Comparison of ENCODE assay signal across 8 mouse cellular contexts in the genomic region with DNA sequence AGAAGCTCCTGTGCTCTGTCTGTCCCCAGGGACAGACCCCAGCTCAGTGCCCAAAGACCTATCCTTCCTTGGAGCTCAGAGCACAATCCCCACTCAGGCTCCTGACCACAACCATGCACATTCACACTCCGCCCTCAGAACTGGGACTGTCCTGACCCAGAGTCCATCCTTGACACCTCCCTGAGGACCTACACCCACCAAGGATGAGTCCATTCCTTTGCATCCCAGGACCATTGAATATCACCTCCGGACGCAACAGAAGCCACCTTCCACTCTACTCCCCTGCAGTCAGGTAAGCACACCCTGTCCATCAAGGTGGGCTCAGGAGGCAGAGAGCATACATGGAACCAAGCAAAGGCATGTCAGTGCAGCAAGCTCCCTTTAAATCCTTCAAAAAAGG. TPM values are rescaled to one million over a fixed set of nuclear protein-coding genes. Genes with fewer than 3 reads are reported as not detected.
A peak's percentile ranks its signal among the peaks of the same experiment; 100 is the strongest.
DNase-seq lines count a peak whose midpoint lies in the region; ATAC-seq and TF ChIP-seq lines count a peak whose summit lies in the region.

No protein-coding gene starts in this region.

- H3K9me3 ChIP-seq in liver, embryonic 16.5 days (replicated peaks; ENCODE audit: control insufficient read depth, low read length), result no peaks in the 10 kb centered on the region

- WGBS in thymus, adult 2 months, result 89% methylated on average over 3 of the region's 3 CpGs
- 68% methylated on average over 3 of the region's 3 CpGs for WGBS in liver, embryonic 16.5 days (ENCODE audit: insufficient replicate concordance)

- peak overlapping the region; percentile 66 for H3K4me2 ChIP-seq in liver, embryonic 16.5 days (ENCODE audit: low read depth, low read length)

- peak; percentile 94 for DNase-seq in heart, adult 11 months
- DNase-seq in heart, adult 9 months (ENCODE audit: low spot score in 2 of 2), result no peak
- no peak for DNase-seq in thymus, adult 2 months
- no peak for DNase-seq in thymus, postnatal 0 days (ENCODE audit: low spot score)
- DNase-seq in cerebellum, adult 9-11 months, result no peak
- no peak for DNase-seq in cerebellum, postnatal 4 days (ENCODE audit: low spot score in 2 of 2)
- DNase-seq in spleen, postnatal 10 days (ENCODE audit: low spot score in 2 of 2), result no peak

- no peak overlapping the region for H3K27ac ChIP-seq in thymus, adult 2 months (ENCODE audit: control insufficient read depth, insufficient read depth, low read length)
- no peak overlapping the region for H3K27ac ChIP-seq in liver, embryonic 16.5 days (ENCODE audit: low read length)

- TF ChIP-seq POLR2A in thymus, adult 2 months (IDR thresholded peaks at IDR 0.05; ENCODE audit: control insufficient read depth, extremely low read depth, insufficient read depth, low read length, poor library complexity), result no peak

- no peaks in the 10 kb centered on the region for H3K36me3 ChIP-seq in thymus, adult 2 months (ENCODE audit: control insufficient read depth, insufficient read depth, low read length)
- H3K36me3 ChIP-seq in liver, embryonic 16.5 days (ENCODE audit: control insufficient read depth, insufficient read depth), result no peaks in the 10 kb centered on the region

- H3K9ac ChIP-seq in liver, embryonic 16.5 days (ENCODE audit: low read depth, low read length), result 0 out of 2 replicates have a peak overlapping the region, but pooled peaks have one; percentile 9

- no peak for ATAC-seq in liver, embryonic 16.5 days (ENCODE audit: low read depth)

- TF ChIP-seq CTCF in thymus, adult 2 months (IDR thresholded peaks at IDR 0.05; ENCODE audit: borderline replicate concordance, control insufficient read depth, extremely low read depth, insufficient read depth, low read length, poor library complexity), result no peak

- peak overlapping the region; percentile 98 for H3K4me3 ChIP-seq in thymus, adult 2 months (ENCODE audit: control insufficient read depth, insufficient read depth, low read length)
- peak overlapping the region; percentile 67 for H3K4me3 ChIP-seq in liver, embryonic 16.5 days (ENCODE audit: low read depth, low read length)

- H3K27me3 ChIP-seq in thymus, adult 2 months (ENCODE audit: control insufficient read depth, insufficient read depth, low read length), result no peaks in the 10 kb centered on the region
- H3K27me3 ChIP-seq in liver, embryonic 16.5 days (ENCODE audit: control insufficient read depth, insufficient read depth, low read depth, low read length), result no peaks in the 10 kb centered on the region; the same call in 1 of the 2 replicates

- H3K4me1 ChIP-seq in thymus, adult 2 months (replicated peaks; ENCODE audit: control insufficient read depth, insufficient read depth, low read length), result peaks cover 48% of the 10 kb centered on the region
- H3K4me1 ChIP-seq in liver, embryonic 16.5 days (ENCODE audit: control insufficient read depth, low read depth, low read length), result peaks cover 8% of the 10 kb centered on the region

RNA-seq across cellular contexts. Expression of gene Tnfrsf1b, which starts 1.1 kb away (rescaled TPM):
- 46.5 and 48.1 TPM in 2 replicates for polyA plus RNA-seq in thymus, adult 2 months (2012; rRNA removed)
- polyA plus RNA-seq in thymus, postnatal 0 days (2015; fragmentation: Nextera tagmentation; extraction: Ambion mirVana), result 12.5 and 12.9 TPM in 2 replicates
- 8.8 and 10.3 TPM in 2 replicates for polyA plus RNA-seq in liver, embryonic 16.5 days (2015; fragmentation: Nextera tagmentation; extraction: Ambion mirVana)

RNA-seq across cellular contexts. Expression of gene Vps13d, which starts 50.8 kb away (rescaled TPM):
- 22.5 and 23.5 TPM in 2 replicates for polyA plus RNA-seq in thymus, adult 2 months (2012; rRNA removed)
- 13.0 and 13.1 TPM in 2 replicates for polyA plus RNA-seq in thymus, postnatal 0 days (2015; fragmentation: Nextera tagmentation; extraction: Ambion mirVana)
- 2.9 and 3.7 TPM in 2 replicates for polyA plus RNA-seq in liver, embryonic 16.5 days (2015; fragmentation: Nextera tagmentation; extraction: Ambion mirVana)
